Mouse (Mus musculus): ENCODE data around the gene Ndufa11.

Gene Ndufa11

GRCm38 (mm10) chr17:56717363-56718058, at the start of gene Ndufa11, which contains the start of gene Vmac:
TSS of gene Ndufa11 (plus strand) at chr17:56717767.
TSS of gene Vmac (minus strand) at chr17:56718022.
- peak; percentile 93 for DNase-seq

GRCm38 (mm10) chr17:56668384-56669144, 49.0 kb upstream of the Ndufa11 start:
- DNase-seq = peak; percentile 80

GRCm38 (mm10) chr17:56669766-56670165, 47.8 kb upstream of the Ndufa11 start:
- DNase-seq = peak; percentile 46

GRCm38 (mm10) chr17:56672941-56673646, 44.5 kb upstream of the Ndufa11 start, which contains the start of gene Ranbp3:
TSS of gene Ranbp3 (plus strand) at chr17:56673294.
- peak; percentile 99 for DNase-seq

GRCm38 (mm10) chr17:56673647-56674416, 43.7 kb upstream of the Ndufa11 start:
- peak; percentile 61 for DNase-seq

GRCm38 (mm10) chr17:56681791-56682190, 35.8 kb upstream of the Ndufa11 start:
- DNase-seq = no peak

- no peak for DNase-seq
These were observed 34.7 kb upstream of the Ndufa11 start for GRCm38 (mm10) chr17:56682880-56683279.

GRCm38 (mm10) chr17:56683546-56684140, 33.9 kb upstream of the Ndufa11 start:
- DNase-seq = no peak

- no peak for DNase-seq
These were observed 32.9 kb upstream of the Ndufa11 start for GRCm38 (mm10) chr17:56684649-56685048.

- no peak for DNase-seq
These were observed 30.8 kb upstream of the Ndufa11 start for GRCm38 (mm10) chr17:56686801-56687200.

- DNase-seq = no peak
These were observed 29.5 kb upstream of the Ndufa11 start for GRCm38 (mm10) chr17:56688045-56688444.

GRCm38 (mm10) chr17:56688689-56689088, 28.9 kb upstream of the Ndufa11 start:
- no peak for DNase-seq

- no peak for DNase-seq
These were observed 24.2 kb upstream of the Ndufa11 start for GRCm38 (mm10) chr17:56693395-56693794.

- DNase-seq = peak; percentile 92
These were observed 23.7 kb upstream of the Ndufa11 start for GRCm38 (mm10) chr17:56693851-56694310.

- DNase-seq = no peak
These were observed 17.1 kb upstream of the Ndufa11 start for GRCm38 (mm10) chr17:56700451-56700850.

GRCm38 (mm10) chr17:56703038-56703437, 14.5 kb upstream of the Ndufa11 start:
- no peak for DNase-seq

- no peak for DNase-seq
These were observed 11.1 kb upstream of the Ndufa11 start for GRCm38 (mm10) chr17:56706515-56706914.

GRCm38 (mm10) chr17:56708692-56709091, 8.9 kb upstream of the Ndufa11 start:
- no peak for DNase-seq

GRCm38 (mm10) chr17:56709708-56710107, 7.9 kb upstream of the Ndufa11 start:
- no peak for DNase-seq

- DNase-seq = peak; percentile 51
These were observed 2.2 kb upstream of the Ndufa11 start for GRCm38 (mm10) chr17:56715360-56715759.

GRCm38 (mm10) chr17:56715914-56716654, 1.5 kb upstream of the Ndufa11 start:
- DNase-seq = peak; percentile 61
